Mouse (Mus musculus): ENCODE measurements around the gene Bbx.

Gene Bbx

GRCm38 (mm10) chr16:50230624-50231023, 201.6 kb downstream of the Bbx start:
- no peak for DNase-seq (ENCODE audit: low read depth, low spot score)

DNA sequence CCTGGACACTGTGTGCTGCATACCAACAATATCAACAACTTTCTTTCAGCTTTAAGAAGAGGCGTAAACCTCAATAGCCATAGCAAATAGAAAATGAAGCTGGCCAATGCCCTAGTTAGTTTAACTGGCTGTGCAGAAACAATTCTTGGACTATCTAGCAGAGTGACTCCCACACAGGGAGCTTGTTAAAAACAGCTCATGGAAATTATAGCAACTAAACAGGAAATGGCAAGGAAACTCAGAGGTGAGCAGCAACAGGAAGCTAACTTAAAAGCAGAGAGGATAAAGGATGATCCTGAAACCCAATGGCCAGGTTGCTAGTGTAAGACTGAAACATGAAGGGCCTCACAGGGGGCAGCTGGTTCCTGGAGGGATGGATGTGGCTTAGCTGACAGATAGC, 203.4 kb downstream of the Bbx start:
- no peak for DNase-seq (ENCODE audit: low read depth, low spot score)

DNA sequence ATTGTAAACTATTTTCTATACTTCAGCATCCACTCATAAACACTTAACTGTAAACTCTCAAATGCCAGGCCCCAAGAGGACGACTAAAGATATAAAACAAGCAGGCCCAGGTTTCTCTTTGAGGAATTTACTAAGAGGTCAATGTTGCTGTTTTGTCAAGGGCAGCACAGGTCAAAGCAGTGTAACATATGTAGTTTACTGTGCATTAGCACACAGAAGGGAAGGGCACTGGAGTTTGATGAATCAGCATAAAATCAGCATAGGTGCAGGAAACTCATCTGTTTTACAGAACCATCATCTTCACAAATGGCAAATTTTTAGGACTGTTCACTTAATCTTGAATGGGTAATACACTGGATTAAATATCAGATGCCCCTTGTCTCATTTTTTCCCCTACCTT, 205.9 kb downstream of the Bbx start:
- no peak for DNase-seq (ENCODE audit: low read depth, low spot score)

DNA sequence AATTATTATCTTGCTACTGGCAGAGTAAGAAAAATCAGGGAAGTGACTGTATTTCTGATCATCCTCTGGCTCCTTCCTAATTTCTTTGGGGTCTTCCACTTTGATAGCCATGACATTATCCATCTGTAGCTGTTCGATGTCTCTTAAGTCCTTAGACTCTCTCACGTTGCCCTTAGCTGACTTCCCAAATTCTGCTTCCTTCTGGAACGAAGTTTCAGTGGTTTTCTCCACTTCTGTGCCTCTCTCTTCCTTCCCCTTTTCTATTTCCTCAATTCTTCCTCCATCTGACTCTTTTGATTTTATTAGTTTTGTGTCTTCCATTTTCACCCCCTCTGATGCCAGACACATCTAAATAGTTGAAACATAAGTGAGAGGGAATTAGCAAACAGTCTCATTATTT, 207.2 kb downstream of the Bbx start:
- DNase-seq (ENCODE audit: low read depth, low spot score) = no peak

DNA sequence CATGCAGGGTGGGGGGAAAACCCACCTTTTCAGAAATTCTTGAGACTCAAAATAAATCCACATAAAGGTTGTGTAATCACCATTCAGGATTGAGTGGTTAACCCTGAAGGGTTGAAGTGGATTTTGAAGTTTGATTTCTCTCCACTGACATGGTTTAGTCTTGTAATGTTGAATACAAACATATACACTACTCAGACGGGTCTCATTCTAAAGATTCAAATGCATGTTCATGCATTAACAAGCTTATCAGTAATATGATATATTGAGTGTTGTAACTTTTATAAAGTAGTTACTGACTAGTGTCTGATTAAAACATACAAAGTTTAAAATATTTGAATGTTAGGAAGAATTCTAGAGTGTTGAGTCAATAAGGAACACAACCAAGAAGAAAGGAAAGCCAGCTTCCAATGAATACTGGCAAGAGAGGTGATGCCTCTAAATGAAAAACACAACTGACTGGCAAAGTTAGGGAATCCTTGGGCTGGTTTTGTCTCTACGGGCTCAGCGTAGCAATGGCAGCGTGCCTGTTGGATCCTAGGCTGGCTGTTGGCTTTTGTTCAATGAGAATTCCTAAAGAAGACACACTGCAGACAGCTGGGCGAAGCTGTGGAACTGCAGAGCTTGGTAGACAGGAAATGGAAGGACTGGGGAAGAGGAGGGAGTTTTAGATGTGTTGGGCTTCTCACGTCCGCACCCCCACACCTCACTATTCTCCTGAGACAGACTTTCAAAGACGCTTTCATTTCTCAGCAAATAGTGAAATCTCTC, 211.3 kb downstream of the Bbx start:
- no peak for DNase-seq (ENCODE audit: low read depth, low spot score)

DNA sequence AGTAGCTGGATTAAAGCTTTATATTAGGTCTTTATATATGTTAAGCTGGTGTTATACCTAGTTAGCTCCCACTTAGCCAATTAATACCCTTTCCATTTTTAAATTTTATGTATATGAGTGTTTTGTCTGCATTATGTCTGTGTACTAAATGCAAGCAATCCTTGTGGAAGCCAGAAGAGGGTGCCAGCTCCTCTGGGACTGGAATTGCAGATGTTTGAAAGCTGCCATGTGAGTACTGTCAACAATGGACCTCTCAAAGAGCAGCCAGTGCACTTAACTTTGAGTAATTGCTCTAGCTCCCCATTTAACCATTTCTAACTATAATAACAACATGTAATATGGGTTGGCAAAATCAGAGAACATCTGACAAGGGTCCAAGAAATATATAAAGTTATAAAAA, 215.1 kb downstream of the Bbx start:
- no peak for DNase-seq (ENCODE audit: low read depth, low spot score)

- DNase-seq (ENCODE audit: low read depth, low spot score) = no peak
These were observed 220.5 kb downstream of the Bbx start for GRCm38 (mm10) chr16:50211727-50212126.

DNA sequence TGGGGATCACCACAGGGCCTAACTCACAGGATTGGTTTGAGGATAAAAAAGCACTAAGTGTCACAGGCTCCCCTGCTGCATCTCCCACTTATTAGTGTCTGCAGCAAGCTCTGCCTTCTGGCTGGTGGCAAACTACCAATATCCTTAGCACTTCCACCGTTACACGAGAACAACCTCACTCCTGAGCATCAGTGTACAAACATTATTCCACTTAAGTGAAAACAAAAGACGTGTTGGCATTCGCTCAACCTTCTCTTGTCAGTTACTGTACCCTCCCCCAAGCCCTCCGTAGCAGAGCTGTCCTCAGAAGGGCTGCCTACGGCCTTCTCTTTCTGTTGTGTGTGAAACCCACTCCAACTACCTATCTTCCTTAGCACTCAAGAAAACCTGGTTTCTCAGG, 221.0 kb downstream of the Bbx start:
- no peak for DNase-seq (ENCODE audit: low read depth, low spot score)

GRCm38 (mm10) chr16:50210742-50211141, 221.4 kb downstream of the Bbx start:
- DNase-seq (ENCODE audit: low read depth, low spot score) = no peak

DNA sequence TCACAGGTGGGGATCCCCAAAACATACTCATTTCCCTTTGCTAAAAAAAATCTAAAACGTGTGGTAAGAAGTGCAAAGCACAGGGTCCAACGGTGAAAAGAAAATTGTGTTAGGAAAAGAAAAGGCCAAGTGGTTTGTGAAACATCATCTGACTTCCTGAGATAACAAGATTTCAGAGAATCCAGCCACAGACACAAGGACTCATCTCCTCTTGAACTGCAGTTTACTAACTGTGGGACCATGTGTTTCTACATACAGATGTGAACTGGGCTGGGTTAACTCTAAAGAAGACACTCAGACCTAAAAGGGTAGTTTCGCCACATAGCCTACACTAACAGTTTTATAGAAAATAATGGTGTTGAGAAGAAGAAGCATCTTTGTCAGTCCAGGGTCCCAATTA, 227.2 kb downstream of the Bbx start:
- DNase-seq (ENCODE audit: low read depth, low spot score) = no peak

DNA sequence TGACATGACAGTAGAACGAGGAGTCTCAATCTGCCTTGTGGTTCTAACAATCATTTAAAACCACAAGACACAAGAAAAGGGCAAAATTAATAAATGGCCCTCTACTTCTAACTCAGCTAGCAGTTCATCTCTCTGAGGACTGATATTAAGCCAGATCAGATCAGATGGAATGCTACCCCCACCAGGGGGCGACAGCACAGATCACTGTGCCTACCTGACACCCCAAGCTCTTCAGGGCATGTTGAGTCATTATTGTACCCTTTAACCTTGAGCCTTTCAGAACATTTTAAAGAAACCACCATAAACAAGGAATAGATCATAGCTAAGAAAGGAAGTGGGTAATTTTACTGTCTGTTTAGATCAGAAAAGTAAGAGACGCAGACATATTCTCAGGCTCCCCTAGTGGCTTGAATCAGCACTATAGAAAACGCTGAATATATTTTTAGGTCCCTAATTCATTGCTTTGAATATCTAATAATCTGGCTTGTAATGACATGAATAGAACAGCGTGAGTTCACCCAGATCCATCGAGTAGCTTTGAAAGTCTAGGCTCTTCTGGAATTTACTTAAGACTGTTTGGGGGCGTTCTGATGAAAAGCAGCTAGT, 230.5 kb downstream of the Bbx start:
- no peak for DNase-seq (ENCODE audit: low read depth, low spot score)

- no peak for DNase-seq (ENCODE audit: low read depth, low spot score)
These were observed 232.0 kb downstream of the Bbx start for GRCm38 (mm10) chr16:50200214-50200613.

DNA sequence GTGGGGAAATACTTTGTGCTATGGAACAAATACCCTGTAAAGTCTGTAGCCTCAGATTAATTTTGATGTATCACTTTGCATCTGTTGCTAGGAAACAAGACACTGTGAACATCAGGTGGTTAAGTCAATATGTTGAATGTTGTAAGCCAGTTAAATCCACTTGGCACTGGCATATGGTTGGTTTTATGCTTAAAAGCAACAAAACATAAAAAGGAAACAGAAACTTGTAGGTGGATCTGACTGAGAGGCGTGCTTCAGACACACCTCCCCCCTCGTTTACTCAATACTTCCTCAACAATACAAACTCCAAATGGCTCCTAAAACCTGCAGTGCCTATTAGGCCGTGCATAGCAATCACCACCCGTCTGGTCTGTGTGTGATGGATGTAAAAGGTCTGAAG, 236.1 kb downstream of the Bbx start:
- no peak for DNase-seq (ENCODE audit: low read depth, low spot score)

DNA sequence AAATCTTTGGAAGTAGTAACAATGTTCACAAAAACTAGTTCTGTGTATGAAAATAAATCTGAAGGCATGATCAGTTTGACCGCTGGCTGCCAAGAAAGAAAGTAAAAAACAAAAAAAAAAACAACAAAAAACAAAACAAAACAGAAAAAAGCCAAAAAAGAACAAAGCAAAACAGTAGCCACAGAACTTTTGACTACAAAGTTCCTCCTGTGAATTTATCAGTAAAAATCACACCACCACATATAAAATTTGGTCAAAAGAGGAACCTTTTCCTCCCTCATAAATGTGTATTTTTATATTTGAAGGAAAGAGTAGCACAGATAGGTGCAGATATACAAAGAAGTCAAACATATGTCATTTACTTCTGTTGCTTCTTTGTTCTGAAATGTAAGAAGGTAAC, 239.6 kb downstream of the Bbx start:
- DNase-seq (ENCODE audit: low read depth, low spot score) = no peak

DNA sequence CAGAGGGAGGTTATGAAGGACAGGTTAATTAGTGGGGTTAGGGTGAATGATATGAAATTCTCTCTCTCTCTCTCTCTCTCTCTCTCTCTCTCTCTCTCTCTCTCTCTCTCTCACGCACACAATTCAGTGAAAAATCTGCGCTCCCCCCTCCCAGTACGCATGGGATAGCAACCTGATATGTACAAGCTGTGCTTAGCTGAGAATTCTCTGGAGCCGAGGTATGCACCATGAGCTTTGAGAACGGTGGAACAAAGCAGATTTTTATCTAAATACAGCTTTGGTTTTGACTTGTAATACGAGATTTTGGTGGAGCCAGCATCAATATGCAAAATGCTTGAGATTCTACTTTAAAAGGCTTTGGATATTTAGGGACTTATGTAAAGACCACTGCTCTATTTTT, 243.1 kb downstream of the Bbx start:
- no peak for DNase-seq (ENCODE audit: low read depth, low spot score)

GRCm38 (mm10) chr16:50186604-50187003, 245.6 kb downstream of the Bbx start:
- DNase-seq (ENCODE audit: low read depth, low spot score) = no peak

DNA sequence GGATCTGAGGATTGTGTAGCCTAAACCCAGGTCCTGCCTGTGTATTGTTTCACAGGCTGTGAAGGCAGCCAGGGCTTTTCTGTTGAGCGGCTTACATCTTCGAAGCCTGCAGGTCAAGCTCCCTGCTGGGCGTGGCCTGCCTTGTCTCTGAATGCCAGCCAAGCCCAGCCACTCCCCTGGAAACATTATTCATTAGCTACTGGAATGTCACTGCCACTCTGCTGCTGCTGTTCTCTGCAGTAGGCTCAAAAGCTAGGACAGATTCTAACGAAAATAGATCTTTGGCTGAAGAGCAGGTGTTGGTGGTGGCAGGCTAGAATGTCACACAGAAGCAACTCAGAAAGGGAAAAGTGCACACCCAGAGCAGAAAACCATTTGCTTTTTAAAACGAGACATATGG, 247.1 kb downstream of the Bbx start:
- DNase-seq (ENCODE audit: low read depth, low spot score) = no peak

DNA sequence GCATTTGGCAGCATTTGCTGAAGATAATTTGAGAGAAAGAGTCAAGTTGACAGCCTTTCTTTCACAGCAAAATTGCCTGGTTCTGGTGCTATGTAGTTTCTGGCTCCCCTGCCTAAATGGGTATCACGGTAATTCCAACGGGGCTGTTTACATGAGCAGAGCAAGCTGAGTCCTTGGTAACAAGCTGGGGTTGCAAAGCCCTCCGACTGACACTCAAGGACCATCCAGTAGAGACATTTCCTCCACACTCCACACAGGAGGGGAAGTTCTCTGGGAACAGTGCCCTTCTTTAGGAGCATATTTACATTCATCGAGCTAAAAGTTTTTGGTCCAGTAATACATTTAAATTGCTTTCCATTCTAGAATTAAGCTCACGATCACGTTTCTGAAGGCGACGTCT, 249.2 kb downstream of the Bbx start:
- DNase-seq (ENCODE audit: low read depth, low spot score) = no peak

DNA sequence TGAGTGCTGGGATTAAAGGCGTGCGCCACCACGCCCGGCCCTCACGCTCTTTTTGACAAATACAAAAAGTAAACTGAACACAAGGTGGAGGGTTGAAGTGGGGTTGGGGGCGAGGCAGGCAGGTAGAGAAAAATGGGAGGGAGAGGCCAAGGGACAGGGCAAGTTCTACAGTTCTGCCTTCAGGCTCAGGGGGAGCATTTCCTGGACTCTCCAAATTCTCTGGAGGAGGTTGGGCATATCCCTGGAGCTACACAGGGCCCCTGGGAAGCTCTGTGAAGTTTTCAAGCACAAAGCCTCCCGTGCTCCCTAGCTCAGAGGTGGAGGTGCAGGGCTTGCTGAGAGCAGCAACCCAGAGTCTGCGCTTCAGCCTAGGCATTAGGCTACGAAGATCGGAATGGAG, 249.6 kb downstream of the Bbx start:
- DNase-seq (ENCODE audit: low read depth, low spot score) = no peak

- no peak for DNase-seq (ENCODE audit: low read depth, low spot score)
These were observed 259.4 kb downstream of the Bbx start for GRCm38 (mm10) chr16:50172760-50173159.

- DNase-seq (ENCODE audit: low read depth, low spot score) = no peak
These were observed 261.4 kb downstream of the Bbx start for GRCm38 (mm10) chr16:50170812-50171211.

DNA sequence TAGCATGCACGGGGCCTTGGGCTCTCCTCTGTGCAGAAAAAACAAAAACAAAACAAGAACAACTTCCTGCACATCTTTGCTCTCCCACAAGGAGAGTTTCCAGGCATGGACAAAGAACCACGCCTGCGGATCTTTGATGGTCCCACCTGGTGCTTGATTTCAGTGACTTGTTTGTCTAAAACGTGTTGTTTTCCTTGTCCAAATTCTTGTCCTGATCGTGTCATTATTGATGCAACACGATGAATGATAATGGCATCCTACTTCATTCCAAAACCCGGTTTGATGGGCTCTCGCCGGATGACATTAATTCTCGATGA, 264.2 kb downstream of the Bbx start:
- DNase-seq (ENCODE audit: low read depth, low spot score) = no peak

DNA sequence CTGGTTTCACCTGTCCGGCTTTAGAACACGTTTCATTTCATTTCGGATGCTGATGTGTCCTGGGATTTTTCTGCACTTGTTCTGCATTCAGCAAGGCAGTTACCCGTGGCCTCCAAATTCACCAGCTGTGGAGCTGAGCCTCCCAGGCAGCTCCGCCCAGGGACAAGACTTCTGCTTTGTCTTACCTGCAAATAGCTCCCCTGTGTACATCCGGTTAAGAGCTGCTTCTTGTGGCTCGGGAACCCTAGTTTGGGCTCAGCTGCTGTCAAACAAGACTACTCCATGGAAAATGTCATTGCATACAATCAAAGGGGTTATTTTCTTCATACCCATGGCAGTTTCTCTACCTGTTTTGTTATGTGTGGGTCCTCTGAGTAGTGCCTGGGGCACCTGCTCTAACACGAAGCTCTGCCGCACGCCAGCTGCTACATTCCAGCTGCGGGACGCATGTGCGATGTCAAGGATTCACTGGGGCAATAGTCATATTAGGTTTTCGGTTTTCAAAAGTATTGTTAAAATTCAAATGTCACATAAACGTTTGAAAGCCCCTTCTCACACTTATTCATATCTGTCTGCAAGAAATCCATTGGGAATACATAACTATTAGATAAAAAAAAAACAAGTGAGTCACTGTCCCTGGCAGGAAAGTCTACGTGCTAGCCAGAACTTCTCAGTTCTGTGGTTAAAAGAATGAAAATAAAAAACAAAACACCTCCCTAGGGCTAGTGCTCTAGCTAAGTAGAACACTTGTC, 264.8 kb downstream of the Bbx start:
- DNase-seq (ENCODE audit: low read depth, low spot score) = no peak

Measured in c-Kit-negative CD71-positive TER-119-positive erythroid progenitor cells, embryonic 14.5 days (primary cell).